Mouse (Mus musculus): ENCODE measurements around the gene Apln.
A peak's percentile ranks its signal among the peaks of the same experiment; 100 is the strongest.

The Apln gene

DNA sequence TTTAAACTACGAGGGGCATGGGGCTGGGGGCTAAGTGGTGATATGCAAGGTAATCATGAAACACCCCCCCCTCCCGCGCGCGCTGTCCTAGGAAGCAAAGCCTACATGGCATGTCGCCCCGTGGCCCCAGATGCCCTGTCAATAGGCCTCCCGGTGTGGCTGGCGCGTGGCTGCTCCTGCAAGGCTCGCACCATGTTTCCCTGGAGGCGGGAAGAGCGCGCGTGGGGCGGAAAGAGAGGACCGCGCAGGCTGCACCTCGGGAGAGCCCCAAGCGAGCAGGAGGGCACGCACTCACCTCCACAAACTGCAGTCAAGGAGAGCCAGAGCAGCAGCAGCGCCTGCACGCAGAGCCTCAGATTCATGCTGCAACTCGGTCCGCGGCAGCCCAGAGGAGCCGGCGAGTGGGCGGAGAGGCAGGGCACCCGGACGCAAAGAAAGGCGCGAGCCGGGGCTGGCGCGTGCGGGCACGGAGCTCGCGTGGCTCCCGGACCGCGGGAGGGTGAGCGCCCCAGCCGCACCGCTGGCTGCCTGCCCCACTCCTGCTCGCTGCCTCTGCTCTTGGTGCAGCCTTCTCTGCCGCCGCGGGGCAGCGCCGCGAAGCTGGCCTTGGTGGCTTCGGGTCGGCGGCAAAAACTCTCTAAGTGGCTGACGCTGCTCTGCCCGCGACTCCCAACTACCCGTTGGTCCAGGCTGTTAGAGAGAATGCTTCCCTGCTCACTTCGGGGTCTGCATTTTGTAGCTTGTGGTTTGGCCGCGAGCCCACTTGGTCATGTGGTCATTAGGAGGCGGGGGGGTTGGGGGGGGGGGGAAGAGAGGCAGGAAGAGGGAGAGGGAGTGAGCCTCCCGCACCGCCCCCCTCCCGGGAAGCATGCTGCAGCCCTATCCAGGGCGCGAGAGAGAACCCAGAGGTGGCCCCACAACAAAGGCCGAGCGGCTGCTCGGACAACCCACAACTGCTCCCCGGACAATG lies at the start of gene Apln:
Apln (minus strand) TSS at position 710 of the 970 bp plus-strand sequence.
- DNase-seq (ENCODE audit: extremely low spot score, low read depth, low spot score), result no peak

DNA sequence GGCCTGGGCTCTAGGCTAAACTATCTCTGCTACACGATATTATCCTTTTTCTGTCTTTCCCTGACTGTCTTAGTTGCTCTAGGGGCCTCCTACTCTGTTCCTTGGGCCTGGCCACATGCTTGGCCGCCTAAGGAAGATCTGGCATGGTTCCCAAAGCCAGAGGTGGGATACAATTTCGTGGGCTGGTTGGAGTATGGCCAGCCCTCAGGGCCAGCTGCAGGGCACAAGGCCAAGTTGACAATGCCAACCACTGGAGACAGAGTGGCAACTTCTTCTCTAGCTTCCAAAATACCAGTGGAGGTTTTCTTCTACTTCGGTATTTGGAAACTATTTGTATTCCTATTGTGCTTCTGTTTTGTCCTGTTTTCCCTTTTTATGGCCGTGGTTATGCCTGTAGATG lies 47.7 kb upstream of the Apln start:
- DNase-seq (ENCODE audit: extremely low spot score, low read depth, low spot score), result no peak

DNA sequence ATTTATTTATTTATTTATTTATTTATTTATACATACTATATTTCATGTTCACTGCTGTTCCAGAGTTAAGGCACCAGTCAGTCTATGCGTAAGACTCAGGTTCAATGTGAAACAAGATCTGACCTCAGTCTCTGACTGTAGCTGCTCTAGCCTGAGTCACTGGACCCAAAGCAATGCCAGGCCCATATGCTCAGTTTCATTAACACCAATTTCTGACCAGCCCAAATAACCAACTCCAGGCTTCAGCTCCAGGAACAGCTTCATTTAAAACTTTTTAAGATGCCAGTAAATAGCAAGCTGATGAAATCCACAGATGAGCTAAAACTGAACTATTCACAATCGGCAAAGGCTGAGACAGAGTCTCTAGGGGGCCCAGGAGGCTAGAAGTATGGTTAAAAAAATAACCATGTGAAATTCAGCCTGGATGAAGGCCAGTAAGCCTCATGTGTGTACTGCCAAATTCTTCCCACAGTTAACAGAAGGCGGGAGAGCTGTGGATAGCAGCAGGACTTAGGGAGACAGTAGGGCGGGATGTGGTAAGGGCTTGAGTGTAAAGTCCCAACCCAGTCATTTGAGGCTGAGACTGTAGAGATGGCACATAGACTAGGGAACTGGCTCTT lies 42.3 kb upstream of the Apln start:
- DNase-seq (ENCODE audit: extremely low spot score, low read depth, low spot score), result no peak

DNA sequence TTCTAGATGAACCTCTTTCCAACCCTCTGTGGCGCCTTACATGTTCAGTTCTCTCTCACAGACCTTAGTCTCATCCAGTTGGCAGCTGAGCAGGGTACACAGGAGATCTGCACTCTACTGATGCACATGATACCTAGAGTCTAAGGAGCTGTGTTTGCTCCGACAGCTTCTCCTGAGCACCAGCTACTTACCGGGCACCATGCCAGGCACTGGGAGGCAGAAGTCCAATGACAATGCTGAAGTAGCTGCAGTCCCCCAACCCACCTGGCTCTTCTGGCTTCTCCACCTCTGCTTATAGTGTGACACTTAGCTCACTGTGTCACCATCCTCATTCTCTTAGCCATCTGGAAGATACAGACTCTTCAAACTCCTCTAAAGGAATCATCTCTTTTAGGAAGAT lies 40.0 kb upstream of the Apln start:
- no peak for DNase-seq (ENCODE audit: extremely low spot score, low read depth, low spot score)

DNA sequence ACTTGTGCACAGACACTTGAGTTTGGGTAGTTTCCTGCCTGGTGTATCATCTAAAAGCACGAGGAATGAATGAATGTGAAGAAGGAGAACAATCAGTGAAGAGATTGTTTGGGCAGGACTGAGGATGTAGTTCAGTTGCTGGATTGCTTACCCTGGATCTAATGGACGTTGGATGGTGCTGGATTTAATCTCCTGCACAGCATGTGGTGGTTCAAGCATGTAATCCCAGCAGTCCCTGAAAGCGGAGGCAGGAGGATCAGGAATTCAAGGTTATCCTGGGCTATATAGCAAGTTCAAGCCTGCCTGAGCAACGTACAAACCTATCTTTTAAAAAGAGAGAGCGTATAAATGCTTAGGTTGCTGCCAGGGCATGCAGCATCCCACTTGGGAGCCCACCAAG lies 37.7 kb upstream of the Apln start:
- no peak for DNase-seq (ENCODE audit: extremely low spot score, low read depth, low spot score)

DNA sequence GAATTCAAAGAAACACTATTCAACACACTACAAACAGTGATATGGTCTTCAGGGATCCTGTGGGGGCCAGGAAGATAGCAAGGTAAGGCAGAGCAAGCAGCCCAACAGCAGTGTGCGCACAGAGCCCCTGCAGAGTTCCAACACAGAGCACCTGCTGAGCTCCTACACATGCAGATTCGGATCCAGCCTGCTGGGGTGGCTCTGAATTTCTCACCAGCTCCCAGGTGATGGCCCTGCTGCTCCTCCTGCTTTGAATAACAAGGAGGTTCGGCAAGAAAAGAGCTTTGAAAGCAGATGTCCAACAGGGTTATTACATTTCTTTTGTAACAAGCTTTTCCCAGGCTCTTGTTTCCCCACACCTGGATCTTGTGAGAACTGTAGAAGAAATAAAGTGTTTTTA lies 37.3 kb upstream of the Apln start:
- no peak for DNase-seq (ENCODE audit: extremely low spot score, low read depth, low spot score)

DNA sequence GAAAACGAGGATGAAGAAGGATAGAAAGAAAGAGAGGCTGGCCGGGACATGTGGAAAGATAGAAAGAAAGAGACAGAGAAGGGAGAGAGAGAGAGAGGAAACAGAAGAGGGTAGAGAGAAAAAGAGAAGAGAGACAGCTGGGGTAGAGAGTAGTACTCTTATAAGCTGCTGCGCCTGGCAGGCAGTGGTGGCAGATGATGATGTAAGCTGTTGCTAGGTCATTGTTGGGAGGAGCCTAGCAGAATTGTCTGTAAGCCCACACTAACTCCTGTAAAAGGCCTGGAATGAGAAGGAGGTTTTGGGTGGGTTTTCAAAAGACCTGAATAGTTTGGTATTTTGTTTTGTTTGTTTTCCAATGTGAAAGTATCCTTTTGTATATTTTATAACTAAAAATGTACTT lies 32.2 kb upstream of the Apln start:
- DNase-seq (ENCODE audit: extremely low spot score, low read depth, low spot score), result no peak

DNA sequence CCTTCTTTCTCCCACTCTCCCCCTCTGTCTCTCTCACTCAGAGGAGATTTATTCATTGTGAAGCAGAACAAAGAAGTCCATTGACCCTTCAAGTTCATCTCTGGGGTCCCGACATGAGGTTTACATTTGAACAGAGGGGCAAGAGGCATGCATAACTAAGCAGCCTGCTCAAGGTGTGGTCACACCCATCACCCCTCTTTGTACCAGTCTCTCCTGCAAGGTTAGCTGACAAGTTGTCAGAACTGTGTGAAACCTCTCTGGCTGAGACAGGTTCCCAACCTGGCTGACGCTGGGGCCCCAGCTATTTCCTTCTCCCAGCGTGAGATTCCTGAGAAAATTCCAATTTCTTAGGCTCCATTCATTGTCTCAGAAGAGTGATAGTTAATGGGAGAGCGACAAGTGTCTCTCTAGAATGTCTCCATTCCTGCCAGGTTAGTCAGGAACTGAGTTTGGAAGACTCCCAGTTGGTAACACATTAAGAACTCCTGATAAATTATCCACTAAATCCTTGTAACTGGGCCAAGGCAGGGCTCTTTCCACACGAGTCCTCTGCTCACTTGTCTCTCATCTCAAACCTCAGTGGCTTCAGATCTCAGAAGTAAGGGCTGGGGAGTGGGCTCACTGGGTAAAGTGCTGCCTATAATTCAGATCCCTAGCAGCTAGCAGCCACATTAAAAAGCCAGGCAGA lies 29.7 kb upstream of the Apln start:
- no peak for DNase-seq (ENCODE audit: extremely low spot score, low read depth, low spot score)

DNA sequence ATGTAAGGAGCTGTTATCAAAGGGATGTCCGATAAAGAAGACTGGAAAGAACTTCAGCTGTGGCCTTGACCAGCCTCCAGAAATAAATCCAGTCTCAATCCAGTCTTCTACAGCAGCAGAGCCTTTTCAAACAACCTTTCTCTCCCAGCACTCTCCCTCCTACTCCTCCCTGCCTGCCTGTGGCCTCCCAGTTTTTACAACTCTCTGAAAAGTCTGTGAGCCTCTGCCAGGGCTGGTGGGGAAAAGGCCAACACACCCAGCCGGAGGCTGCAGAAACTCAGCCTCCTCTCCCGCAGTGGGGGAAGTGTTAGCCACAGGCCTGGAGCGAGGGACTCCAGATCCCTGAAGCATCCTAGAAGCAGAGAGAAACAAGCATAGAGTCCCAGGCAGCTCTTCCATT lies 27.8 kb upstream of the Apln start:
- no peak for DNase-seq (ENCODE audit: extremely low spot score, low read depth, low spot score)

DNA sequence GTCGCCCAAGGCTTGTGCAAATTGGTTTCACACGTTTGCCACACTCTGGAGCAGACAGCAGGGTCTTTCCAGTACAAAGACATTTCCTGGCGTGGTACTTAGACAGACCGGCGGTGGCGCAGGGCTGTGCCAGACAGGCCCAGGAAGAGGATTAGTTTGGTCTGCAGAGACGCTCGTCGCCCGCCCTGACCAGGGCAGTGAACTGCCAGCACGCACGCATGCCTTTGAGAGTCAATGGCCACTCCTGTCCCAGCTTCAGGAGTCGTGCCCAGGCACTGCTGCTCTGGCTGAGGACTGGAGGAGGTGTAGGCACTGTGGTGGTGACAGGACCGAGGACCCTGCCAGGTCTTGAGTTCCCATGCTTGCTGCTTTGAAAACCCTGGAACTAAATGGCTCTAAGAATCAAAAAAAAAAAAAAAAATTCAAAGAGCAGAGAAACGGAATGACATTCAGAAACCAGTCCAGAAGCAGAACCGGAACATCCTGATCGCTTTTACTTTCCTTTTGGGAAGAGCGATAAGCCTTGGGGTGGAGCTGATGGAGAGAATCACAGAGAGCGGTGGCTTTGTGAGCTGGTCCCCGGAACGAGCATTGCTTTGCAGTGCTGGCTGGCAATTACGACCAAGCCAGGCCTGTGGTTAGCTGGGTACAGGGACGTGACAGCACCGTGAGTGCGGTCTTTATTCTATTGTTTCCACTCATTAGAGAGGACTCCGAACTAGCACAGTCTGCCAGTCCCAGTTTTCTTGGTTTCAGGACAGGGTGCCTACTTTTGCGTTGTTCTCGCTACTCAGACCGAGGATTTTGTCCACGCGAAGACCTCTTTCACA lies 19.7 kb upstream of the Apln start:
- DNase-seq (ENCODE audit: extremely low spot score, low read depth, low spot score), result no peak

DNA sequence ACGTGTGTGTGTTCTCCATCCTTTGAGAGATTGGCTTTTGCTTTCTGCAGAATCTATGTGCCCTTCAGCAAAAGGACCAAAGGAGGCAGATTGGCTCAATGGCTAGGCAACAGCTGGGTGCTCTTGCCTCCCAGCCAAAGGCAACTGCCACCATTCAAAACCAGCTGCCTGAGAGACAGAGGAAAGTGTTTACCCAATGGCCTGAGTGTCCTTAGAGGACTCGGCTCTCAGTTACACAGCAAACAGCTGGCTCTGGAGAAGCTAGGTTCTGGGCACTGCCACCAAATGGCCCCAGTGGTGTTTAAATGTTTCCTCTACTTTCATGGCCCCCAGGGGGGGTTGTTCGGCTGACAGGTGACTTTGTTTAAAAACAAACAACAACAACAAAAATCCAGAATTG lies 19.1 kb upstream of the Apln start:
- no peak for DNase-seq (ENCODE audit: extremely low spot score, low read depth, low spot score)

DNA sequence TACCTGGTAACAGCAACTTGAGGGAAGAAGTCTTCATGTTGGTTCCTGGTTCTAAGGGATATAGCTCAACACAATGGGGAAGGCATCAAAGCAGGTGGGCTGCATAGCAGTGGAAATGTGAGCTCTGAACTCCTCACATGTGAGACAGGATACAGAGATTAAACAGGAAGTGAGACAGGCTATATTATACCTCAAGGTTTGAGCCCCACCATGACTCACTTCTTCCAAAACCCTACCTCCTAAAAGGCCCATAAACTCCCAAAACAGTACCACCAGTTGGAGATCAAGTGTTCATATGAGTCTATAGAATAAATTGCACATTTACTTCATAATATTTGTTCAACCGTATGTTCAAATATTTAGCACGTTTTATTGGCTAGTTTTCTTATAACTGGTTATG lies 11.7 kb upstream of the Apln start:
- no peak for DNase-seq (ENCODE audit: extremely low spot score, low read depth, low spot score)

DNA sequence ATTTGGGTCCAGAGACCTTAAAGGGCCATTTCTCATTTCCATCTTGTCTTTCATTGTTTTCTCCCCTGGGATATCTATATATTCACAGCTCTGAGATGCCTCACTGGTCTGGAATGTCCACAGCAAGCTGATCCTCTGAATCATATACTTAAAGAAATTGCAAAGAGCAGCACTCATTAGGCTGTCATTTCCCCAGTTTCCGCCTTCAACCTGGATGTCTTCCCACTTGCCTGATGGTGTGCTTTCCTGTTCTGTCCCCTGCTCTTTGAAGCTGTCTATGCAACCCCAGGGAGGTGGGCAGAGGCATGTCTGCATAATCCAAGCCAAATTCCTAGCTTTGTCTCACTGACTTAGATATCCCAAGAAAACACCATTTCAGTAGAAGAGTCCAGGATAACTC lies 9.6 kb upstream of the Apln start:
- DNase-seq (ENCODE audit: extremely low spot score, low read depth, low spot score), result no peak

DNA sequence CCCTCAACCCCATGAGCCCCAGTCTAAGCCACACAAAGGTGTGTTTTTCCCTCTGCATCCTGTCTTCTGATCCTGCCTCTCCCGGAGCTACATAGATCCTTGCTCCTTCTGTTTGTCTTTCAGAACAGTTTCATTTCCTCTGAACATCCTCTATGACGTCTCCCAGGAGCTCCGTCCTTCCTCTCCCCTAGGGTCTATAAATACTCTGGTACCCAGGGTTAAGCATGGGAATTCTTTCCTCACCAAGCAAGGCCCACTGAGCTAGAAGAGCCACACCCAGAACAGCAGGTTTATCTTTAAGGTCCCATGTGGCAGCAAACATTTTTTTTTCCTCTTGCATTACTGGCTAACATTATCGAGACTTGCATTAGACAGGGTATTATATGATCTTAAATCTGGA lies 8.1 kb upstream of the Apln start:
- no peak for DNase-seq (ENCODE audit: extremely low spot score, low read depth, low spot score)

DNA sequence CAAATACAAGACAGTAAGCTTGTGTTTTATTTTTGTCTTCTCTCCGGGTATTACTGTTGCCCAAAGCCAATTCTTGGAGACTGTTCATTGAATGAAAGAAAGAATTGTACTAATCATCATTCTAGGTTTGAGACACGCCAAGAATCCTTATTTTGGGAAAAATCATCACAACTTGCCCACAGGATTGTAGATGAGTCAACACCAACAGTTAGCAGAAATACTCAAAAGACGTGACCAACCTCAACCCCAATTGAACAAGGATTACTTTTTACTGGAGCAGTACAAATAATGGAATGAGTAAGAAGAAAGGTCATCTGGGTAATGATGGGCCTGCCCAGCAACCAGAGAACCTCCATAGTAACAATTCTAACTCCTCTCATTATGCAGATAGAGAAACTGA lies 5.7 kb upstream of the Apln start:
- DNase-seq (ENCODE audit: extremely low spot score, low read depth, low spot score), result no peak

DNA sequence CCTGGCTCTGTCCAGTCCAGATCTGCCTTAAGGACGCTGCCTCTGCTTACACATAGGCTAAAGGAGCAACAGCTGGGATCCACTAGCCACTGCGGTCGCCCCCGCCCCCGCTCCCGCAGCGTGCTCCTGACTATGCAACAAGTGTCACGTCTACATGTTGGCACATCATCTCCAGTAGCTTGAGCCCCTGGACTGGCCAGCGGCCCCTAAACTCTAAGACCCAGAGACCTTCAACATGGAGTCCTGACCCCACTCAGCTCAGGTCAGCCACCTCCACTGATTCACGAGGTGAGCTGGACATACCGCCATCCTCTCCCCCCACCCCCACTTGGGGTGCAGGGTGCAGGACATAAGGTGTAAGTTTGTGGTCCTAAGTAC lies 898 bp downstream of the Apln start:
- no peak for DNase-seq (ENCODE audit: extremely low spot score, low read depth, low spot score)

DNA sequence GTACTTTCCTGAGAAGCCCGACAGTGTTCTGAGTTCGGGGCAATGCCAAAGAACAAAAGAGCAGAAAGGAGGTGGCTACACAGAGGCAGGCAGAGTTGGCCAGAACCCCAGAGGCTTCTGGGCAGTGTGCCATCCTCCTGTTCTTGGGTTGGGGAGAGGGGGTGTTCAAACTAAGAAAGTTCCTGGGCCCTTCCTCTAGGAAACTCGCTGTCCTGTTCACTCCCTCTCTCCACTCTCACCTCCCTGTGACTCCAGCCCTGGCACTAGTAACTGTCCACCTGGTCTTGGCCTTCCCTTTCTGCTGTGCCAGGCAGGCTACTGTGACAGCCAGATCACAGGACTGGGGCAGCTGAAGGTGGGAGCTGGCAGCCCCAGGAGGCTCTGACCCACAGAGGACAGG lies 1.6 kb downstream of the Apln start:
- DNase-seq (ENCODE audit: extremely low spot score, low read depth, low spot score), result no peak

DNA sequence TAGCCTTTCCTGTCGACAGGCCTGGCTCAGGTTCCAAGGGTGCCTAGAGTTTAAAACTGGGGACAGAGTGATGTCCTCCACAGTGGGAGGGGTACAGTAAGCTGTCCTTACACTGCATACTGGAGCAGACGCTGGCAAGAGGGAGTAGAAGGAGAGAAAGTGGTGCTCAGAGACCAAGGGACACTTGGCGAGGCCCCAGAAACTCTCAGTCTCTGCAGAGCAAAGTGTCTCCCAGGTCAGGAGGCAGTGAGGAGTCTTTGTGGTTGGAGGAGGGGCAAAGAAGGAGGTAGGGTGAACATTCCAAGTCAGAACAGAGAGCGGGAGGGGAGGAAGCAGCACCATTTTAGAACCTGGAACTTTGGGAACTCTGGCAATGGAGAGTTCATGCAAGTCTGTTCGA lies 2.8 kb downstream of the Apln start:
- no peak for DNase-seq (ENCODE audit: extremely low spot score, low read depth, low spot score)

DNA sequence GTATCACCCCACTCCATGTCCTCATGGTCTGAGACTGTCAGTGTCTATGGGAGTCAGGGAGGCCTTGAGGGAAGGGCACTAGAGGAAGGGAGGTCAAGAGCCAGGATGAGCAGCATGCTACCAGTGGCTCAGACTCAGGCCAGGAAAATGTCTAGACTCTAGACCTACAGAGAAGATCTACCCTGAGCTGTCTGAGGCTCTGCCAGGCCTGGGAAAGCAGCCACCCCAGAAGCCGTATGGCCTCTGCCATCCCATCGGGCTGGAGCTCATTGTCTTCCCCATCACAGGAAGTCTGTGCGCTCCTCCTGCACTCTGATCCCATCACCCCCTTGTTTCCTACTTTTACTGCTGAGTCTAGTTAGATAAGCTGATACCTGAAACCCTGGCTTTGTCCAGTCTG lies 4.1 kb downstream of the Apln start:
- DNase-seq (ENCODE audit: extremely low spot score, low read depth, low spot score), result no peak

DNA sequence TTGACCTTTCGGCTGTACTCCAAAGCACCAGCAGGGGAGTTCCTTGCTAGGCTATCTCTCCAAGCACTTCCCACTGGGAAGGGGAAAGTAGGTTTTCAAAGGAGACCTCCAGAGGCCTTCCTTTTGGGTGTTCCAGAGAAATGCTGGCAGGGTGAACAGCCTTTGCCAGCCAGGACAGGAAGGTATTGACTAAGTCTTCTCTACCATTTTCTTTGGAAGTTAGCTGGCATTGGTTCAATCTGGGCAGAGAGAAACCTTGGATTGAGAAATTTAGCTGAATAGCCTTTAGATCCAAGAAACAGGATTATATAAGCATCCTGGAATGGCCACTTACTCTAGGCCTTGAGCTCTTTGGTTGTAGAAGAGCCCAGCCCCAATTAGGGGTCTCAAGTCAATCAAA lies 11.8 kb downstream of the Apln start:
- no peak for DNase-seq (ENCODE audit: extremely low spot score, low read depth, low spot score)

DNA sequence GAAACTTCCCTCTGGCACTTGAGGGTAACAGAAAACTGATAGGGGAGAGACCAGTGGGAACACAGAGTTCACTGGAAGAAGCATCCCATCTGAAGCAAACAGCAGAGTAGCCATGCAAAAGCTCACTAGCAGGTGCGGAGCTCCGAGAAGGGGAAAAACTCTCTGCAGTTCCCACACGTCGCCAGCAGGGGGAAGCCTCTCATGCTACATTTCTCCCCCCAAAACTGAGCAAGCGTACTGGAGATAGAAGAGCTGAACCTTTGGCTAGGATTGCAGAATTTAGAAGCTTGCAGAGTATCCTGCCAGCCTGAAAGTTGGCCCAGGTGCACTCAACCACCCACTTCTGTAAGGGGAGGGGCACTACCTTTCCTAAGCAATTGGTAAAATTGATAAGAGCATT lies 14.7 kb downstream of the Apln start:
- peak; percentile 16 for DNase-seq (ENCODE audit: extremely low spot score, low read depth, low spot score)
